Mouse (Mus musculus): Measurements from ENCODE around the gene Gm10330.
"Not testable (repeated sequence)": the region's sequence is repeated elsewhere in the genome, so short reads cannot be mapped to it uniquely, and the experiment has no call there.

The Gm10330 gene

DNA sequence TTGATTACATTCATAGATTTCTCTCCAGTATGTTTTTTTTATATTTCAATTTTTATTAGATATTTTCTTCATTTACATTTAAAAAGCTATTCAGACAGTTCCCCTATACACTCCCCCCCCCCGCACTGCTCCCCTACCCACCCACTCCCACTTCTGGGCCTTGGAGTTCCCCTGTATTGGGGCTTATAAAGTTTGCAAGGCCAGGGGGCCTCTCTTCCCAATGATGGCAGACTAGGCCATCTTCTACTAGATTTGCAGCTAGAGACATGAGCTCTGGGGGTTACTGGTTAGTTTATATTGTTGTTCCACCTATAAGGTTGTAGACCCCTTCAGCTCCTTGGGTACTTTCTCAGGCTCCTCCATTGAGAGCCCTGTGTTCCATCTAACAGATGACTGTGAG lies at the start of gene Gm10330:
Gene Gm10330, minus strand, starts transcription at position 101 of the 400 bp plus-strand sequence.
- DNase-seq: not testable (repeated sequence)

DNA sequence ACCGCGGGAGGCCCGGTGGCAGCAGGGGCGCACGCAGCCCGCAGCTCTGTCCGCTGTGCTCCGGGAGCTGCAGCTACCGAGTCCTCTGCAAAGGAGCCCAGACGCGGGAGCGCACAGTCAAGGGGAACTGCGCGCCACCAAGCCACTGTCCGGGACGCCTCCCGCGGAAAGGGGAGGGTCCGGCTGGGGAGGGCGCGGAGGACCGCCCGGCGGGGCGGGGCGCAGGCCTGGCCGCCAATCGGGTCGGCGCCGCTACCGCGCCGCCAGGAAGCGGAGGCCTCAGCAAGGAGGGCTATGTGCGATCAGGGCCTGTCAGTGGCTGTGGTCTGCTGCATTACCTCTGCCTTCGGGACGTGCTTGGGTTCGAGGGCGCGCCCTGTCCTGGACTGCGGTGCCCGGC lies 20.7 kb upstream of the Gm10330 start:
- not testable (repeated sequence) for DNase-seq

DNA sequence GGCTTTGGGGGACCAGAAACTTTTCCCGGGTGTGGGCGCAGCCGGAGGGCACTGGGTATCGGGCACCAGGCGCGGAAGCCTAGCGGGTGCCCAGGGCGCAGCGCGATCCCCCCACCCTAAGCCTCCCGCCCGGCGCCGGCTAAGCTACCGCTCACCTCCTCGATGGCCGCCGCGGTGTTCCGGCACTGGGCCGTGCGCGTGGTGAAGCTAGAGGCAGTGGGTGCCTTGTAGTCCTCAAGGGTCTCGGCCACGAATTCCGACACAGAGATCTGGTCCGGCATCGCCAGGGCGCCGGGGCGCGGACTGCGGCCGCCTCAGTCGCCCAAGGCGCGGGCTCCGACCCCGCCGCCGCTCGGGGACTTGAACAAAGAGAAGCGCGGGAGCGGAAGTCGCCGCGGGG lies 20.3 kb upstream of the Gm10330 start:
- peak; percentile 9 for DNase-seq
